Mouse (Mus musculus) thymus, postnatal 4 days (tissue): Measurements from ENCODE around the gene Arhgef1.

Experiments used
- DNase-seq: peaks from one replicate; pipeline ENCODE4 v3.0.0; 2021

The Arhgef1 gene

GRCm38 (mm10) chr7:24902630-24903443, at the start of gene Arhgef1:
TSS of gene Arhgef1 (plus strand) at chr7:24902912.
- DNase-seq = peak; percentile 90

- DNase-seq = no peak
Measured at GRCm38 (mm10) chr7:24853233-24853563, 49.5 kb upstream of the Arhgef1 start.

GRCm38 (mm10) chr7:24853695-24854094, 49.0 kb upstream of the Arhgef1 start:
- DNase-seq = no peak

GRCm38 (mm10) chr7:24856460-24857120, 46.1 kb upstream of the Arhgef1 start:
- DNase-seq = no peak

- DNase-seq = no peak
Measured at GRCm38 (mm10) chr7:24859234-24859633, 43.5 kb upstream of the Arhgef1 start.

GRCm38 (mm10) chr7:24861913-24862312, 40.8 kb upstream of the Arhgef1 start, which contains the start of gene Gm9844:
TSS of gene Gm9844 (plus strand) at chr7:24862213.
- no peak for DNase-seq

- DNase-seq = no peak
Measured at GRCm38 (mm10) chr7:24862853-24863252, 39.9 kb upstream of the Arhgef1 start.

- DNase-seq = no peak
Measured at GRCm38 (mm10) chr7:24864156-24864555, 38.6 kb upstream of the Arhgef1 start.

- DNase-seq = no peak
Measured at GRCm38 (mm10) chr7:24869080-24869479, 33.6 kb upstream of the Arhgef1 start.

GRCm38 (mm10) chr7:24869532-24870165, 33.1 kb upstream of the Arhgef1 start, which contains the start of the genes Lypd4 and Dmrtc2:
TSS of gene Lypd4 (minus strand) at chr7:24869941.
TSS of gene Dmrtc2 (plus strand) at chr7:24870057.
- no peak for DNase-seq

GRCm38 (mm10) chr7:24877588-24877987, 25.1 kb upstream of the Arhgef1 start:
- DNase-seq = no peak

GRCm38 (mm10) chr7:24879620-24880019, 23.1 kb upstream of the Arhgef1 start:
- no peak for DNase-seq

- no peak for DNase-seq
Measured at GRCm38 (mm10) chr7:24882416-24883199, 20.1 kb upstream of the Arhgef1 start.

- peak; percentile 97 for DNase-seq
Measured at GRCm38 (mm10) chr7:24883896-24884692, 18.6 kb upstream of the Arhgef1 start, which contains the start of gene Rps19. TSS of gene Rps19 (plus strand) at chr7:24884371.

GRCm38 (mm10) chr7:24884693-24885291, 17.9 kb upstream of the Arhgef1 start:
- peak; percentile 35 for DNase-seq

GRCm38 (mm10) chr7:24885468-24886307, 17.0 kb upstream of the Arhgef1 start:
- no peak for DNase-seq

- DNase-seq = no peak
Measured at GRCm38 (mm10) chr7:24886308-24886633, 16.4 kb upstream of the Arhgef1 start.

GRCm38 (mm10) chr7:24887096-24887495, 15.6 kb upstream of the Arhgef1 start:
- no peak for DNase-seq

GRCm38 (mm10) chr7:24889431-24890220, 13.1 kb upstream of the Arhgef1 start:
- no peak for DNase-seq
